Mouse (Mus musculus) kidney, postnatal 10 days (tissue): ENCODE results near the gene Gm28557.
"Not testable (repeated sequence)": the region's sequence is repeated elsewhere in the genome, so short reads cannot be mapped to it uniquely, and the experiment has no call there.

ENCODE experiments used
- DNase-seq: peaks from one replicate; pipeline ENCODE4 v3.0.0; 2021; ENCODE audit warnings: mixed read lengths

The Gm28557 gene

GRCm38 (mm10) chr13:67108194-67108820 lies at the start of gene Gm28557:
Gm28557 (minus strand) TSS chr13:67108604.
- DNase-seq: peak; percentile 95

- peak; percentile 86 for DNase-seq
Observed at GRCm38 (mm10) chr13:67128038-67128721, 19.8 kb upstream of the Gm28557 start.

- DNase-seq: not testable (repeated sequence)
Observed at GRCm38 (mm10) chr13:67127507-67127906, 19.1 kb upstream of the Gm28557 start.

- DNase-seq: no peak
Observed at GRCm38 (mm10) chr13:67124460-67124859, 16.1 kb upstream of the Gm28557 start.

GRCm38 (mm10) chr13:67121360-67121759 lies 13.0 kb upstream of the Gm28557 start, which contains the start of gene Zfp759:
Zfp759 (plus strand) TSS chr13:67121660.
- not testable (repeated sequence) for DNase-seq

- DNase-seq: not testable (repeated sequence)
Observed at GRCm38 (mm10) chr13:67116163-67116562, 7.8 kb upstream of the Gm28557 start, which contains the start of gene Rslcan18. Rslcan18 (minus strand) TSS chr13:67116263.

GRCm38 (mm10) chr13:67113287-67113686 lies 4.9 kb upstream of the Gm28557 start:
- no peak for DNase-seq

GRCm38 (mm10) chr13:67112096-67112495 lies 3.7 kb upstream of the Gm28557 start:
- DNase-seq: peak; percentile 21

GRCm38 (mm10) chr13:67108821-67109206 lies 410 bp upstream of the Gm28557 start:
- no peak for DNase-seq

- DNase-seq: no peak
Observed at GRCm38 (mm10) chr13:67107681-67108080, 723 bp downstream of the Gm28557 start.

- no peak for DNase-seq
Observed at GRCm38 (mm10) chr13:67097876-67098275, 10.5 kb downstream of the Gm28557 start, which contains the start of gene Zfp708. Zfp708 (minus strand) TSS chr13:67097976.

- no peak for DNase-seq
Observed at GRCm38 (mm10) chr13:67090154-67090553, 18.2 kb downstream of the Gm28557 start.

- DNase-seq: no peak
Observed at GRCm38 (mm10) chr13:67081946-67082345, 26.5 kb downstream of the Gm28557 start.

- DNase-seq: peak; percentile 86
Observed at GRCm38 (mm10) chr13:67081142-67081713, 27.2 kb downstream of the Gm28557 start.

GRCm38 (mm10) chr13:67077244-67077643 lies 31.2 kb downstream of the Gm28557 start:
- DNase-seq: no peak

- DNase-seq: no peak
Observed at GRCm38 (mm10) chr13:67072786-67073185, 35.6 kb downstream of the Gm28557 start.

- DNase-seq: no peak
Observed at GRCm38 (mm10) chr13:67065386-67065785, 43.0 kb downstream of the Gm28557 start.

- DNase-seq: no peak
Observed at GRCm38 (mm10) chr13:67062427-67062826, 46.0 kb downstream of the Gm28557 start.

- DNase-seq: peak; percentile 94
Observed at GRCm38 (mm10) chr13:67060786-67061358, 47.5 kb downstream of the Gm28557 start, which contains the start of gene Zfp712. Zfp712 (minus strand) TSS chr13:67061170.

GRCm38 (mm10) chr13:67060161-67060785 lies 48.1 kb downstream of the Gm28557 start:
- DNase-seq: peak; percentile 10
